Mouse (Mus musculus) forebrain, embryonic 16.5 days (tissue): ENCODE data around the gene Pik3c2g. TPM values are rescaled to one million over a fixed set of nuclear protein-coding genes. Genes with fewer than 3 reads are reported as not detected.

Source experiments
- ATAC-seq: fragments of 200-750 bp; cut with Nextera tagmentation; 2 replicates; pipeline ENCODE4 v1.8.0; 2017; ENCODE audit warnings: mild to moderate bottlenecking, moderate library complexity
- H3K27ac ChIP-seq: fragments of 300-500 bp; sonication (generic); 2 replicates; pipeline ENCODE4 v1.5.1; 2014; ENCODE audit warnings: low read length, control low read depth
- H3K27me3 ChIP-seq: fragments of 300-500 bp; sonication (generic); replicated peaks from 2 replicates; pipeline ENCODE4 v1.6.1; 2014; ENCODE audit warnings: low read length; ENCODE audit not compliant: control insufficient read depth, insufficient read depth
- H3K36me3 ChIP-seq: fragments of 300-500 bp; sonication (generic); 2 replicates; pipeline ENCODE4 v1.6.1; 2014; ENCODE audit not compliant: control insufficient read depth, insufficient read depth
- H3K4me1 ChIP-seq: fragments of 300-500 bp; sonication (generic); replicated peaks from 2 replicates; pipeline ENCODE4 v1.6.1; 2014; ENCODE audit warnings: low read length; ENCODE audit not compliant: control insufficient read depth, insufficient read depth
- H3K4me2 ChIP-seq: fragments of 300-500 bp; sonication (generic); 2 replicates; pipeline ENCODE4 v1.6.1; 2014; ENCODE audit warnings: mild to moderate bottlenecking, low read length, control low read depth
- H3K4me3 ChIP-seq: fragments of 300-500 bp; sonication (generic); replicated peaks from 2 replicates; pipeline ENCODE4 v1.5.1; 2014; ENCODE audit warnings: mild to moderate bottlenecking, low read length, control low read depth
- H3K9ac ChIP-seq: fragments of 300-500 bp; sonication (generic); replicated peaks from 2 replicates; pipeline ENCODE4 v1.6.1; 2014; ENCODE audit warnings: low read depth, low read length, control low read depth
- H3K9me3 ChIP-seq: fragments of 300-500 bp; sonication (generic); 2 replicates; pipeline ENCODE4 v1.6.1; 2016; ENCODE audit warnings: low read length; ENCODE audit not compliant: control insufficient read depth
- WGBS: fragments of 180-500 bp; shearing (Covaris S2); extraction: QIAGEN DNeasy Blood & Tissue Kit; methylation state at CpG from one replicate; pipeline ENCODE4 v1.1.7; 2014; 5-methylcytosine and 5-hydroxymethylcytosine counted together
- polyA plus RNA-seq: library from polyadenylated mRNA; unstranded; fragments of >200 nt; fragmentation: Nextera tagmentation; extraction: Ambion mirVana; gene quantifications from 2 replicates; pipeline ENCODE4 v1.2.1, GENCODE M21; 2015

Gene Pik3c2g
- polyA plus RNA-seq, 1 experiment from 2014 or later, result 0.10 TPM

DNA sequence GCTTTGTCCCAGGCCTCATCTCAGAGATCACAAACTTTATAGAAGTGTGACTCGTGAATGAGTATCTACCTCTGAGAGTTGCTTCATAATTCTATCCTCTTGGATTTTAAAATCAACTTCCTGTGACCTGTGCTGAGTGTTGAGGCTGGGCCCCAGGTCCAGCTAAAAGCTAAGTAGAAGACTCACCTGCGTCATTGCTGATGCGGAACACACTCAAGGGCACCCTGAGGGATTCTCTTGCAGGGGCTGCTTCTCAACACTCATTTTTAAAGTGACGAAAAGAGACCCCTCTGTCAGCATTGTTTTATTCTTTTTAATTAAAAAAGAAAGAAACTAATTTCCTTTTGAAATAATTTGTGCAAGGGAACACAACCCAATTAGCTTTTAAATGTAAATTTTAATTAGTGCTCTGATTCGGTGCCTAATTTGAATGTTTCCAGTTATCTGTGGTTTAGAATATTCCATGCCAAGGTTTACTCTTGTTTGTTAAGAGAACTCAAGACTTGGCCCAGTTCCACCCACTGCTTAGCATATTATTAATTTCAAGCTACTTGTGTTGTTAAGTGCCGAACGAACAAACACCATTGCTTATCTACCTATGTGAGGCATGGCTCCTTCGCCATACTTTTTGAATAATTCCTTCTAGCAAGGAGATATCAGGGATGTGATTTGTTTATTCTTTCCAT, 212.7 kb downstream of the Pik3c2g start:
- ATAC-seq, result peak; percentile 72

DNA sequence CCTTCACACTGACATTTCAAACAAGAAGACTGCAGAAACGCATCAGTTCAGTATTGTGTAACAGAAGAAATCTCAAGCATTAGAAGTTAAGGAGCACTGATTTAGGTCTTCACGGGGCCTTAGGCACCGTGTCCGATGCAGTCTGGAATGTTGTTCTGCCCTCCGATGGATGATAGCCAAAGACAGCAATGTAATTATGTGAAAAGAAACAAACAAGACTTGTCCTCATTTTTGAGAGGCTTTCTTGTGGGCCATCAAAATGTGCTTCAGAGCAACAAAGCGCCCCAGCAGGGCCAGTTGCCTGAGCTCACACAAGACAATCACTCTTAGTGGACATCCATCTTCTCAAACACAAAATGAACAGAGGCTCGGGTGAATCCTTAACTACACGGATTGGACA, 234.9 kb downstream of the Pik3c2g start:
- H3K36me3 ChIP-seq, result no peaks in the 10 kb centered on the region
- H3K9ac ChIP-seq, result no peak overlapping the region
- H3K27me3 ChIP-seq, result no peaks in the 10 kb centered on the region
- no peak overlapping the region for H3K4me2 ChIP-seq
- H3K9me3 ChIP-seq, result no peaks in the 10 kb centered on the region
- H3K4me3 ChIP-seq, result no peak overlapping the region
- 87% methylated on average over 8 of the region's 8 CpGs for WGBS
- H3K4me1 ChIP-seq, result no peaks in the 10 kb centered on the region
- ATAC-seq, result no peak
- no peak overlapping the region for H3K27ac ChIP-seq

More for the DNA sequence above, 212.7 kb downstream of the Pik3c2g start:
- H3K36me3 ChIP-seq, result no peaks in the 10 kb centered on the region
- H3K9ac ChIP-seq, result no peak overlapping the region
- 26% methylated on average over 8 of the region's 8 CpGs for WGBS
- H3K4me1 ChIP-seq, result peaks cover 6% of the 10 kb centered on the region; the same call in 1 of the 2 replicates
- no peaks in the 10 kb centered on the region for H3K9me3 ChIP-seq
- H3K27me3 ChIP-seq, result peaks cover 2% of the 10 kb centered on the region
- H3K4me3 ChIP-seq, result no peak overlapping the region
- H3K4me2 ChIP-seq, result no peak overlapping the region
- H3K27ac ChIP-seq, result no peak overlapping the region

DNA sequence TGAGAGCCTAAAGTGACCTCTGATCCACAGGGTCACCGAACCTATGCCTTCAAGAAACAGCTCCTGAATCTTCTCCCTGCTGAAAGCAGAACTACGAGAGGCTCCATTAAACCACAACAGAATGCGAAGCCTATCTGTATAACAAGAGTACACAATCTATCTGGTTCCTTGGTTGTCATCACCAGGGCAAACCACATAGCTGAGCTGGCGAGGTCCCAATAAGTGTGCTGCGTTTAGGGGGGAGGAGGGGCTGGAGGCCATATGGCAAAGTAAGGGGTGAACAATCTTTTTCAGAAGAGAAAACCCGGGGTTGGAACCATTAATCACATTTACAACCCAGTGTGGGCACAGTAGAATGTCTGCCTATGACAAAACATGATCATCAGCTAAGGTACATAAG, 251.2 kb downstream of the Pik3c2g start:
- 74% methylated on average over 6 of the region's 6 CpGs for WGBS

DNA sequence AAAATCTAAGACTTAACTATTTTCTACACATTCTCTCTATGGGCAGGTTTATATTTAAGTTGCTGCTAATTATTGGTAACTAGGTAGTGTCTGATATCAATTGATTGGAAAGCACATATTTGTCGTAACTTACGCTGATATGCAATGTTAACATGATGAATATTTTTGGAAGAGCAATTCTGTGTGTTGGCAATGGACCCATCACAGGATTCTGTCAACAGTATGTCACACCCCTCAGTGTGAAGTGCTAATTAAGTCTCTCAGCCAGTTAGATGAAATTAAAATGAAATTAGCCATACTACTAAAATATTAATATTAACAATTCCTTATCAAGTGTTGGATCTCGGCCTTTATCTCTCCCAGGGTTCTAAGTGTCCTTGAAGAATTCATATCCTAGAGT, 251.7 kb downstream of the Pik3c2g start:
- Histone ChIP-seq H3K4me3 (no peak overlapping the region), H3K36me3 (no peaks in the 10 kb centered on the region), H3K4me1 (peaks cover 10% of the 10 kb centered on the region), H3K9ac (no peak overlapping the region), H3K27ac (peak overlapping the region; percentile 6; the same call in 1 of the 2 replicates), H3K27me3 (no peaks in the 10 kb centered on the region), H3K4me2 (no peak overlapping the region), H3K9me3 (no peaks in the 10 kb centered on the region)
- 50% methylated on average over 3 of the region's 3 CpGs for WGBS
- 0 out of 2 replicates have a peak, but pooled peaks have one; percentile 52 for ATAC-seq

More for the DNA sequence above, 251.2 kb downstream of the Pik3c2g start:
- Histone ChIP-seq H3K27me3 (no peaks in the 10 kb centered on the region), H3K4me1 (peaks cover 10% of the 10 kb centered on the region), H3K9me3 (no peaks in the 10 kb centered on the region), H3K4me3 (no peak overlapping the region), H3K27ac (peak overlapping the region; percentile 37; the same call in 1 of the 2 replicates), H3K36me3 (no peaks in the 10 kb centered on the region), H3K9ac (no peak overlapping the region), H3K4me2 (no peak overlapping the region)
- ATAC-seq, result peak; percentile 61

DNA sequence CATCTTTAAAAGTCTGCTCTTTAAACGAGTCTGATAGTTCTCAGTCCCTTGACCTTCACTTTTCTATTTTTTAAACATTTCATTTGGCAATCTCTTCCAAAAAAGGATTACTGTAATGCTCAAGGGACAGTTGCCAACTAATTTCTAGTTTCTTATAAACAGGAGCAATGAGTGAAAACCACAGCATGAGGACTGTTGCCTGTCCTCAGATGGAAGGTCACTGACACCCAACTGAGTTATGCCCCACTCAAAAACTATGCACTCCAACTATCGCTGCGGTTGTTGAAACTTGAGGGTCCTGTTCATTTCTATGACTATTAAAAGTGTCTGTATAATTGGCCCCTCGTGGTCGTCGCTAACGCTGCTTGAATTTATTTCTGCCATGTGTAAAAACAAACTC, 252.9 kb downstream of the Pik3c2g start:
- Histone ChIP-seq H3K9ac (no peak overlapping the region), H3K4me1 (peaks cover 10% of the 10 kb centered on the region), H3K4me3 (no peak overlapping the region), H3K36me3 (no peaks in the 10 kb centered on the region), H3K9me3 (no peaks in the 10 kb centered on the region), H3K27ac (no peak overlapping the region), H3K27me3 (no peaks in the 10 kb centered on the region), H3K4me2 (no peak overlapping the region)
- ATAC-seq, result no peak
- whole genome bisulfite sequencing, result 55% methylated on average over 7 of the region's 7 CpGs

DNA sequence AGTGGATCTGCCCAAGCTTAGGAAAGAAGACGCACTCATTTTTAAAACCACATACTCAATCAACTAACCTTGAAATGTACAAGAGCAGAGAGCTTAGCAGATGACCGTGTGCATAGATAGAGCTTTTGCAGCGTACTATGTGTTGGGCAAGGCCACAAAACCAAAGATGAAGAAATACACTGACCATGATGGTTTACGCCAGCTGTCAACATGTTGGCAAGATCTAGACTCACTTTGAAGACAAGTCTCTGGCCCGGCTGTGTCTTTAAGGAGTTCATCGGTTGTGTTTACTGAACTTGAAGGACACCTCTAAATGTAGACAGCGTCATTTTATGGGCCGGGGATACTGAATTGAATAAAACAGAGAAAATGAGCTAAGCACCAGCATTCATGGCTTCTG, 254.3 kb downstream of the Pik3c2g start:
- H3K9me3 ChIP-seq, result no peaks in the 10 kb centered on the region
- H3K9ac ChIP-seq, result no peak overlapping the region
- H3K27me3 ChIP-seq, result no peaks in the 10 kb centered on the region
- peaks cover 10% of the 10 kb centered on the region for H3K4me1 ChIP-seq
- no peak overlapping the region for H3K4me2 ChIP-seq
- H3K27ac ChIP-seq, result no peak overlapping the region
- ATAC-seq, result no peak
- H3K36me3 ChIP-seq, result no peaks in the 10 kb centered on the region
- no peak overlapping the region for H3K4me3 ChIP-seq
- WGBS, result 95% methylated on average over 8 of the region's 8 CpGs

DNA sequence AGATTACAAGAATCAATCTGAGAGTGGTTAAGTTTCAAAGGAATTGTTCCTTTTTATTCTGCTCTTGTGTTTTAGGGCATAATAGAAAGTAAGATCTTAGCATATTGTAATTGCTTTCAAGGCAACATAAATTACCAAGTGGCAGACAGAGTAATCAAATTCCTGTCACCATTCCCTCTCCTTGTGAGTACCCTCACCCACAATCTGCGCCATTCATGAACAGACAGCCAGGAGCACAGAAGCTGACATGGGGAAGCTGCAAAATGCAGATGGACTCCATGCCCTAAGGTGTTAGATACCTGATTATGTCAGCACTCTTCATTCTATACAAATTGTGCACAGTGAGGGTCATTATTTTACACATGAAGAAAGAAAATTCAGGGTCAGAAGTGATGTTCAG, 255.6 kb downstream of the Pik3c2g start:
- H3K4me1 ChIP-seq, result peaks cover 10% of the 10 kb centered on the region
- H3K27me3 ChIP-seq, result no peaks in the 10 kb centered on the region
- H3K36me3 ChIP-seq, result no peaks in the 10 kb centered on the region
- no peak overlapping the region for H3K4me3 ChIP-seq
- ATAC-seq, result peak; percentile 63
- no peak overlapping the region for H3K9ac ChIP-seq
- H3K9me3 ChIP-seq, result no peaks in the 10 kb centered on the region
- H3K4me2 ChIP-seq, result no peak overlapping the region
- 57% methylated on average over 1 of the region's 1 CpGs for WGBS
- no peak overlapping the region for H3K27ac ChIP-seq

DNA sequence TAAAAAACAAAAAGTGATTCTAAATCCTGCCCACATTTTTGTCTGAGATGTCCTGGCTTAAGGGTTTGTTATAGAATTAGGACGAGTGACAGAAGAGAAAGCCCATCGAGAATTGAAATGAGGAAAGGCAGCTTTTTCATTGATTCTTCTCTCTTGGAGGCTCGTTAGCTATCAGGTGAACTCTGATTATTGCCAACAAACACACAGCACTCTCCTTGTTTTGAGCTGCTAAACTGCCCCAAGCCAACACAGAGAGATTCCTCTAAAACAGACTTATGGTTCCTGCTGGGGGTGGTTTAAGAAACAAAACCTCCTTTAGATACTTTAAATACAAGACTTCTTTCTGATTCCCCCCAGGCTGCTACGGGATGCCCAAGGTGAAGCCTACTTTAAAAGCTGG, 256.5 kb downstream of the Pik3c2g start:
- Histone ChIP-seq H3K4me2 (no peak overlapping the region), H3K9ac (no peak overlapping the region), H3K4me1 (peaks cover 6% of the 10 kb centered on the region), H3K36me3 (no peaks in the 10 kb centered on the region), H3K4me3 (no peak overlapping the region), H3K27ac (no peak overlapping the region), H3K9me3 (no peaks in the 10 kb centered on the region), H3K27me3 (no peaks in the 10 kb centered on the region)
- 28% methylated on average over 4 of the region's 4 CpGs for WGBS
- no peak for ATAC-seq

DNA sequence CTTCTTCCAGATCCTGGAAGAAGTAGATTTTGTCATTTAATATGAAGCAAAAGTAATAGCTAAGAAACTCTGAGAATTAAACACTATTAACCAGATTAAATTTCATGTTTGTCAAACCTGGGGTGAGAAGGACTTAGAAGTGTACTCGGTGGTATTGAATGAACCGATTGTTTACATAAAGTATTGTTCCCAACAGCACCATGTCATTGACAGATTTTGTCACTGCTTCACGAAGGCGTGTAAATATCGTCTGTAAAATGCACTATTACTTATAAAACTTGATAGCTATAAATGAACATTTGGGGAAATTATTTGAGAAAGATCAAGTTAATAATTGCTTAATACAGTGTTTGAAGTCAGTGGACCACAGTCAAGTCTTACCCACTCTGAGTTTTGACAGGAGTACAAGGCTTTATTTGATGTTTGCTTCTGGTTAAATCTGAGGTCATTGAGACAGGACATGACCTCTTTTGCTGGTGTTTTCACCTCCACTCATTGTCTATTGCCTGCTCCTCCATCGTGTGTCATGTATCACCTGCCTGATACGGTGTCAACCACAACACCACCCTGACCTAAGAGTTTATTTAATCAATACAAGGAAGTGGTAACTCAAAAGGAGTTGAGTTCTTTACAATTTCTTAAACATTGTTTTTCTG, 260.0 kb downstream of the Pik3c2g start:
- H3K4me3 ChIP-seq, result no peak overlapping the region
- no peak overlapping the region for H3K9ac ChIP-seq
- no peaks in the 10 kb centered on the region for H3K4me1 ChIP-seq
- H3K27ac ChIP-seq, result no peak overlapping the region
- no peaks in the 10 kb centered on the region for H3K36me3 ChIP-seq
- H3K9me3 ChIP-seq, result no peaks in the 10 kb centered on the region
- ATAC-seq, result no peak
- H3K27me3 ChIP-seq, result no peaks in the 10 kb centered on the region
- H3K4me2 ChIP-seq, result no peak overlapping the region
- 83% methylated on average over 7 of the region's 7 CpGs for WGBS
